Mouse (Mus musculus) bone marrow, adult 2 months (tissue): Measurements from ENCODE around the gene A530064D06Rik. TPM values are rescaled to one million over a fixed set of nuclear protein-coding genes. Genes with fewer than 3 reads are reported as not detected.
"Not testable (repeated sequence)": the region's sequence is repeated elsewhere in the genome, so short reads cannot be mapped to it uniquely, and the experiment has no call there.

ENCODE experiments used
- H3K27ac ChIP-seq: fragments of 200-500 bp; 2 replicates; pipeline ENCODE4 v1.5.1; 2012; ENCODE audit warnings: low read depth, mild to moderate bottlenecking, control low read depth, inconsistent platforms, low read length; ENCODE audit not compliant: control insufficient read depth, poor library complexity, insufficient read depth
- H3K4me1 ChIP-seq: fragments of 200-500 bp; 2 replicates; pipeline ENCODE4 v1.6.1; 2011; ENCODE audit warnings: low read length; ENCODE audit not compliant: control insufficient read depth, insufficient read depth
- H3K4me3 ChIP-seq: fragments of 200-500 bp; replicated peaks from 2 replicates; pipeline ENCODE3; 2011; ENCODE audit warnings: mild to moderate bottlenecking, low read depth, low read length, control low read depth; ENCODE audit not compliant: control insufficient read depth
- CTCF ChIP-seq: fragments of 200-500 bp; IDR thresholded peaks from 2 replicates; pipeline ENCODE4 v1.5.1; 2011; ENCODE audit warnings: low read length, control low read depth; ENCODE audit not compliant: control insufficient read depth, insufficient read depth
- POLR2A ChIP-seq: fragments of 200-500 bp; IDR thresholded peaks from 2 replicates; pipeline ENCODE4 v1.6.1; 2011; ENCODE audit warnings: low read depth, mild to moderate bottlenecking, control low read depth, low read length, borderline replicate concordance; ENCODE audit not compliant: control insufficient read depth
- WGBS: fragments of 180-500 bp; shearing (Covaris S2); methylation state at CpG from one replicate; pipeline ENCODE4 v1.1.7; 2018; 5-methylcytosine and 5-hydroxymethylcytosine counted together
- polyA plus RNA-seq: library from polyadenylated mRNA; stranded (reverse); fragments of >200 nt; gene quantifications from 2 replicates; pipeline ENCODE4 v1.2.4, GENCODE M21; 2011; ENCODE audit warnings: low replicate concordance; ENCODE audit not compliant: missing spikeins, insufficient read depth, insufficient read length

A530064D06Rik gene
- 3.3 and 8.2 TPM in 2 replicates for polyA plus RNA-seq

DNA sequence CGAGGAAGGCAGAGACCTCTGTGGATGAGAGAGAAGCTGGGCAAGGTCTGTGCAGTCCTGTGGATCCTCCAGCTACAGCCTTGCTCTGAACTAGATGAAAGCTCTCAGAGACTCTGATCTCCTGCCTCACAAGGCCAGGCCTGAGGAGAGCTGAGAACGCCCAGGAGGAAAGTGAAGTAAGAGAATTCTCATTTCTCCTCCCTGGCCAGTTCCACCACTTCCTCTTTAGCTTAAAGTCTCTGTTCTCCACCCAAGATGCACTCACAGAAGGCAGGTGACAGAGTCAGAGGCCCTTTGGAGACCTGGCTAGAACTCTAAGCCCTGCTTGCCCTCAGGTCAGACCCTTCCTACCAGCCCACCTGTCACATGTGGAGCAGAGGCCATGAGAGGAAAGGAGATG lies at the start of gene A530064D06Rik:
A530064D06Rik (minus strand) TSS at position 173 of the 400 bp plus-strand sequence.
- 10% methylated on average over 2 of the region's 2 CpGs for WGBS
- peak within 1 kb of the TSS; percentile 78 for H3K27ac ChIP-seq

GRCm38 (mm10) chr17:48215429-48215828 lies 48.4 kb upstream of the A530064D06Rik start:
- TF ChIP-seq CTCF (no peak), POLR2A (no peak)
- 80% methylated on average over 1 of the region's 1 CpGs for WGBS
- Histone ChIP-seq H3K27ac (no peak overlapping the region), H3K4me1 (no peaks in the 10 kb centered on the region; the same call in 1 of the 2 replicates), H3K4me3 (no peak overlapping the region)

More for the DNA sequence above, at the start of gene A530064D06Rik:
- not testable (repeated sequence) for H3K4me1 ChIP-seq
- H3K4me3 ChIP-seq, result peak within 1 kb of the TSS; percentile 34

- 79% methylated on average over 5 of the region's 5 CpGs for WGBS
- no peak for TF ChIP-seq POLR2A
- TF ChIP-seq CTCF, result no peak
- Histone ChIP-seq H3K4me3 (no peak overlapping the region), H3K27ac (no peak overlapping the region), H3K4me1 (no peaks in the 10 kb centered on the region; the same call in 1 of the 2 replicates)
Observed at GRCm38 (mm10) chr17:48213511-48213910, 46.4 kb upstream of the A530064D06Rik start.

DNA sequence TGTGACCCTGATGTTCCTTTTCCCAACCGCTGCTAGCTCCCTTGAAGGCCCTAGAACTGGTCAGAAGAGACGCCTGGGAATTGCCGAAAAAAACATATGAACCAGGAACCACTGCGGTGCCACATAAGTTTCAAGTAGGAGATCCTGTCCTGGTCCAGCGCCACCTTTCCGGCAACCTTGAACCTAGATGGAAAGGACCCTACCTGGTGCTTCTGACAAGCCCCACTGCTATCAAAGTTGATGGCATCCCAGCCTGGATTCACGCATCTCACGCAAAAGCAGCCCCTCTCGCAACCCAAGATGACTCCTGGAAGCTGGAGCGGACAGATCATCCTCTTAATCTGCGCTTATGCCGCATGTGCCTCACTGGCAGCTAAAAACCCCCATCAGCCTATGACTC lies 45.5 kb upstream of the A530064D06Rik start:
- TF ChIP-seq CTCF (no peak), POLR2A (no peak)
- Histone ChIP-seq H3K4me1 (no peaks in the 10 kb centered on the region; the same call in 1 of the 2 replicates), H3K27ac (no peak overlapping the region), H3K4me3 (no peak overlapping the region)
- 88% methylated on average over 12 of the region's 12 CpGs for WGBS

DNA sequence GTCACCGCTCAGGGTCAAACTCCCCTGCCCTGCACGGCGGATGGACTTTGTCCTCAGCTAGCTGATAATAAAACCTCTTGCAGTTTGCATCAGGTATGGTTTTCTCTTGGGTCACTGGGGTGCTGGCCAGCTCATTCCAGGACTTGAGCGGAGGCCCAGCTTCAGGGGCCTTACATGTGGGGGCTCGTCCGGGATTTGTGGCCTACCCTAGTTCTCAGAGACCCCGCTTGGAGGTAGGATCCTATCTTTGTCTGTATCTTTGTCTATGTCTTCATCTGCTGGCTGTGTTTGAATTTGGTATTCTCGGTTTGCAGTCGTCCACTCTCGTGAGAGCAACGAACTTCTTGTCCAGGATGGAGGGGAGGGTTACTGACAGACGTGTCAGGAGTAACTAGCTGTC lies 36.0 kb upstream of the A530064D06Rik start:
- Histone ChIP-seq H3K27ac (no peak overlapping the region), H3K4me1 (no peaks in the 10 kb centered on the region), H3K4me3 (no peak overlapping the region)
- no peak for TF ChIP-seq CTCF
- no peak for TF ChIP-seq POLR2A
- 90% methylated on average over 12 of the region's 12 CpGs for WGBS

DNA sequence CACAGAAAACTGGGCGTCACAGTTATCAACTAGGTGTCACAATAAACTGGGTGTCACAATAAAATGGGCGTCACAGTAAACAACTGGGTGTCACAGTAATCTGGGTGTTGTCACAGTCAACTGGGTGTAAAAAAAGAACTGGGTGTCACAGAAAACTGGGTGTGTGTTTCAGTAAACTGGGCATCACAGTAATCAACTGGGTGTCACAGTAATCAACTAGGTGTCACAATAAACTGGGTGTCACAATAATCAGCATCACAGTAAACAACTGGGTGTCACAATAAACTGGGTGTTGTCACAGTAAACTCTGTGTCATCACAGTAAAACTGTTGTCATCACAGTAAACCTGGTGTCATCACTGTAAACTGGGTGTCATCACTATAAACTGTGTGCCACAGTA lies 25.3 kb upstream of the A530064D06Rik start:
- H3K4me1 ChIP-seq, result no peaks in the 10 kb centered on the region
- WGBS, result 63% methylated on average over 2 of the region's 2 CpGs
- no peak overlapping the region for H3K4me3 ChIP-seq
- no peak overlapping the region; the same call in 1 of the 2 replicates for H3K27ac ChIP-seq
- TF ChIP-seq POLR2A, result no peak

DNA sequence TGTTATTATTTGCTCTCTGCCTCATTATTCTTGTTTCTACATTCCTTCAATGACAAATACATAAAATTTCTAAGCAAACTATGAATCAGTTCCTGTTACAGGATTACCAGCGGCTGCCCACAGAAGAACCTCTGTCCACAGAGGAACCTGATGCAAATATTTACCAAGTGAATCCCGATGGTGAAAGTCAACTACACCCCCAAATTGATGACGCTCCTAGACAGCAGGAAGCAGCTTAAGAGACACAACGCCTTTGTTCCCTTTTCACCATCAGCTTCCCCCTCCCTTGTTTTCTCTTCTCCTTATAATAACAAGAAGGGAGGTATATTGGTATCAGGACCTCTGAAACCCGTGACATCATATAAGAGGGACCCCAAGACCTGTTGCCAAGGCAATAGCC lies 18.2 kb upstream of the A530064D06Rik start:
- Histone ChIP-seq H3K4me3 (no peak overlapping the region), H3K27ac (no peak overlapping the region), H3K4me1 (no peaks in the 10 kb centered on the region; the same call in 1 of the 2 replicates)
- WGBS, result 22% methylated on average over 5 of the region's 5 CpGs
- TF ChIP-seq CTCF (no peak), POLR2A (no peak)

- 58% methylated on average over 1 of the region's 1 CpGs for WGBS
- Histone ChIP-seq H3K4me3 (no peak overlapping the region), H3K27ac (no peak overlapping the region), H3K4me1 (no peaks in the 10 kb centered on the region)
- TF ChIP-seq POLR2A (no peak), CTCF (no peak)
Observed at GRCm38 (mm10) chr17:48157382-48158076, 9.5 kb downstream of the A530064D06Rik start.

- H3K27ac ChIP-seq, result peak within 1 kb of the TSS; percentile 86
- H3K4me3 ChIP-seq, result peak within 1 kb of the TSS; percentile 65
- TF ChIP-seq POLR2A (no peak), CTCF (no peak)
- WGBS, result 30% methylated on average over 3 of the region's 3 CpGs
- peaks cover 10% of the 10 kb centered on the region for H3K4me1 ChIP-seq
Observed at GRCm38 (mm10) chr17:48146120-48146519, 21.0 kb downstream of the A530064D06Rik start, which contains the start of gene 9830107B12Rik. Gene 9830107B12Rik, minus strand, starts transcription at chr17:48146268.
